Mouse (Mus musculus) midbrain, embryonic 11.5 days (tissue): Measurements from ENCODE around the gene Ust. TPM values are rescaled to one million over a fixed set of nuclear protein-coding genes. Genes with fewer than 3 reads are reported as not detected.
A peak's percentile ranks its signal among the peaks of the same experiment; 100 is the strongest.

Source experiments
- ATAC-seq: fragments of 200-750 bp; cut with Nextera tagmentation; 2 replicates; pipeline ENCODE4 v1.8.0; 2017; ENCODE audit warnings: moderate TSS enrichment, moderate library complexity; ENCODE audit not compliant: low FRiP score
- DNase-seq: peaks from one replicate; pipeline ENCODE4 v3.0.0; 2015; ENCODE audit warnings: low spot score; ENCODE audit errors: missing footprints
- H3K27ac ChIP-seq: fragments of 300-500 bp; sonication (generic); 2 replicates; pipeline ENCODE4 v1.5.1; 2014; ENCODE audit warnings: low read depth, low read length
- H3K27me3 ChIP-seq: fragments of 300-500 bp; sonication (generic); 2 replicates; pipeline ENCODE4 v1.6.1; 2014; ENCODE audit warnings: mild to moderate bottlenecking, low read length, moderate library complexity, mixed read lengths; ENCODE audit not compliant: control insufficient read depth, insufficient read depth
- H3K36me3 ChIP-seq: fragments of 300-500 bp; sonication (generic); 2 replicates; pipeline ENCODE4 v1.6.1; 2014; ENCODE audit warnings: mild to moderate bottlenecking, low read length, moderate library complexity, mixed read lengths; ENCODE audit not compliant: control insufficient read depth, insufficient read depth
- H3K4me1 ChIP-seq: fragments of 300-500 bp; sonication (generic); 2 replicates; pipeline ENCODE4 v1.6.1; 2014; ENCODE audit warnings: low read length; ENCODE audit not compliant: control insufficient read depth, insufficient read depth
- H3K4me2 ChIP-seq: fragments of 300-500 bp; sonication (generic); 2 replicates; pipeline ENCODE4 v1.6.1; 2014; ENCODE audit warnings: mild to moderate bottlenecking, moderate library complexity
- H3K4me3 ChIP-seq: fragments of 300-500 bp; sonication (generic); 2 replicates; pipeline ENCODE4 v1.5.1; 2014; ENCODE audit warnings: low read depth, low read length
- H3K9ac ChIP-seq: fragments of 300-500 bp; sonication (generic); 2 replicates; pipeline ENCODE4 v1.6.1; 2014; ENCODE audit warnings: low read length
- H3K9me3 ChIP-seq: fragments of 300-500 bp; sonication (generic); 2 replicates; pipeline ENCODE4 v1.6.1; 2016; ENCODE audit warnings: low read length; ENCODE audit not compliant: control insufficient read depth
- WGBS: fragments of 180-500 bp; shearing (Covaris S2); extraction: QIAGEN DNeasy Blood & Tissue Kit; methylation state at CpG from one replicate; pipeline ENCODE4 v1.1.7; 2014; 5-methylcytosine and 5-hydroxymethylcytosine counted together
- polyA plus RNA-seq: library from polyadenylated mRNA; unstranded; fragments of >200 nt; fragmentation: Nextera tagmentation; extraction: Ambion mirVana; gene quantifications from 2 replicates; pipeline ENCODE4 v1.2.1, GENCODE M21; 2014

Ust gene
- polyA plus RNA-seq, 1 experiment from 2014 or later, result 2.9 TPM

DNA sequence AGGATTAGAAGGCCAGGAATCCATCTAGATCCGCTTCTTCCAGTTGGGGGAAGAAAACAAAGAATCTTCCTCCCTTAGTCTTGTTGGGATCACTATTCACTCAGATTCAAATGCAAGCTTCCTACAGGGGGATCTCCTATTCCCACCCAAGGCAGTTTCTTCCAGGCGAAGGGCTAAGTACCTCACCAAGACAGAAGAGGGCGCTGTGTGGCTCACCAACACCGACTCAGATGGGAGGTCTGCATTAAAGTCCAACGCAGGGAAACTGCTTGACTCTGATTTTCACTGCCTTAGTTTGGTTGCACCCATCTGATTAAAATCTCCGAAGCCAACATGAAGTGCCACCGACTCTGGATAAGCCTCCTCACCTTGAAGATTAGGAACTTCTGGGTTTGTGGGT is 10.5 kb upstream of the Ust start:
- no peak overlapping the region for H3K4me2 ChIP-seq
- no peak overlapping the region for H3K4me3 ChIP-seq
- peak; percentile 87 for DNase-seq
- H3K36me3 ChIP-seq, result no peaks in the 10 kb centered on the region
- no peak for ATAC-seq
- H3K9ac ChIP-seq, result no peak overlapping the region
- WGBS, result 25% methylated on average over 7 of the region's 7 CpGs
- H3K4me1 ChIP-seq, result no peaks in the 10 kb centered on the region
- H3K9me3 ChIP-seq, result no peaks in the 10 kb centered on the region
- H3K27ac ChIP-seq, result no peak overlapping the region
- no peaks in the 10 kb centered on the region for H3K27me3 ChIP-seq

DNA sequence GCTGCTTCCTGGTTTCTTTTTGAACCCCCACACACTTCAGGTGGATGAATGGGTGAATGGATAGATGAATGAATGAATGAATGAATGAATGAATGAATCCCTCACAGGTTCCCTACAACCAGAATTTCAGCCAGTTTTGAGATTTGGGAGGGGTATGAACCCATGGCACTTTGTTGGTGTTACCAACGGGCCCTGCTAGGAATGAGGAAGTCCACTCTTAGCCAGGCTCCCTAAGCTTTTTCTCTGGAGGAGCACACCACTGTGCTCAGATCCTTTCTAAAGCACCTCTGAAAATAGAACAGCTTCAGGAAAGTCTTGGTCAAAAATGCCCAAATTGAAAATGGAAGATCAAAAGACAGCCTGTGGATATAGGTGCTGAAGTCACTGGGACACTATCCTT is 6.7 kb upstream of the Ust start:
- ATAC-seq (no peak), DNase-seq (no peak)
- Histone ChIP-seq H3K9me3 (no peaks in the 10 kb centered on the region), H3K4me3 (no peak overlapping the region), H3K9ac (no peak overlapping the region), H3K4me1 (no peaks in the 10 kb centered on the region), H3K27ac (no peak overlapping the region), H3K4me2 (no peak overlapping the region), H3K27me3 (no peaks in the 10 kb centered on the region), H3K36me3 (no peaks in the 10 kb centered on the region)
- 83% methylated on average over 1 of the region's 1 CpGs for WGBS

DNA sequence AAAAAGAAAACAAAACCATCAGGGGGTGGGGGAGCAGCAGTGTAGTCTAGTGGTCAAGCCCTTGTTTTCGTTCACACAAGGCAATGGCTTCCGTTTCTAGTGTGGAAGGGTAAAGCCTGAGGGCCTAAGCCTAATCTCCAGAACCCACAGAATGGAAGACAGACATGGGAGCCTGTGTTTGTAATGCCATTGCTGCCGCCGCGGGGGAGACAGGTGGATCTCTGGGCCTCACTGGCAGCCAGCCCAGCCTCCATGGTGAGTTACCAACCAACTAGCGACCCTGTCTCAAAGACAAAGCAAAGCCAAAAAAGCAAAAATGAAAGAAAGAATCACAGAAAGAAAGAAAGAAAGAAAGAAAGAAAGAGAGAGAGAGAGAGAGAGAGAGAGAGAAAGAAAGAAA is 2.9 kb upstream of the Ust start:
- Histone ChIP-seq H3K9me3 (no peaks in the 10 kb centered on the region), H3K27me3 (peaks cover 13% of the 10 kb centered on the region), H3K4me1 (peaks cover 11% of the 10 kb centered on the region), H3K36me3 (no peaks in the 10 kb centered on the region), H3K9ac (no peak overlapping the region), H3K4me2 (no peak overlapping the region), H3K27ac (no peak overlapping the region), H3K4me3 (no peak overlapping the region)
- 71% methylated on average over 6 of the region's 6 CpGs for whole genome bisulfite sequencing
- ATAC-seq (no peak), DNase-seq (no peak)

DNA sequence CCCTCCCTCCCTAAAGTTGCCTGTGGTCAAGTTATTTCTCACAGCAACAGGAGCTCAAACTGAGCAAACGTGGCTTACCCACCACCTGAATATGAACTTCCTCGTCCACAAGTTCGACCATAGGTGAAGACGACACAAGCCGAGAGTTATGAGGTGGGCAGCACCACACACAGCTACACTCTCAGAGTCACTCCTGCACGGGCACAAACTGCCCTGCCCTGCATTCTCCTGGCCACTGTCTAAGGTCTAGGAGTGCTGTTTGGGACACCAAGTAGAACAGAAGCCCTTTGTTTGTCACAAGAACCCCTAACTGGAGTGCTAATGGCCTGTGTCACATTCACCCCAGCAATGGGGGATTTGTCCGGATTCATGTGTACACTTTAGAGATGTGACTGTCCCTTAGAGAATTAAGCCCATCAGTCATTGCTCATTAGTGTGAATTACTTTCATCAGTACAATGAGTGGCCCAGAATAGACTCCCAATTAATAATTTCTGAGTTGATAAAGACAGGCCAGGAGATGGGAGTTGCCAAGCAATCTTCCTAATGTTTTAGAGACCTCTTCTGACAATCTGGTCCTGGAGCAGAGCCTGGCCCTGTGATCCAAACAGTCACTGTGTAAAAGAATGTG is 2.3 kb upstream of the Ust start:
- Histone ChIP-seq H3K4me1 (peaks cover 11% of the 10 kb centered on the region), H3K27ac (no peak overlapping the region), H3K4me3 (no peak overlapping the region), H3K27me3 (peaks cover 13% of the 10 kb centered on the region), H3K36me3 (no peaks in the 10 kb centered on the region), H3K9me3 (no peaks in the 10 kb centered on the region), H3K9ac (no peak overlapping the region), H3K4me2 (no peak overlapping the region)
- DNase-seq, result no peak
- no peak for ATAC-seq
- WGBS, result 81% methylated on average over 7 of the region's 7 CpGs

DNA sequence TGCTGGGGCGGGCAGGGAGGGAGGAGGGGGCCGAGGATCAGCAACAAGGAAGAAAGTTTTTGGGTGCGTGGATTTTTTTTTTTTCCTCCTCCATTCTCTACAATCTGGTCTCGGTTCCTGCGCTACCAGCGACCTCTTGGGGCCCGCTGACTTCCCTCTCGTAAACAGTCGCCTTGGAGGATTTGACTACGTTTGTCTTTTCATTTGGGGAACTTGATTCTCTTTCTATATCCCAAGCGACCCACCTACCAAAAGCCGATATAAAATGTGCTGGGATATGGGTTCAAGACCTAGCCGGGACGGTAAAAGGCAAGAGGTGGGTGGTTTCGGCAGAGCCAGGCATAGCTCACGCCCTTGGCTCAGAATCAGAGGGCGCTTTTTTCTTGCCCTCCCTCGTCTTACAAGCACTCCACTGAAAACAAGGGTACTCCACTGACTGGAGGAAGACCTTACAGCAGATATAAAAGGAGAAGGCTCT is 428 bp upstream of the Ust start:
- H3K9ac ChIP-seq, result peak overlapping the region; percentile 85
- DNase-seq (no peak), ATAC-seq (no peak)
- peaks cover 11% of the 10 kb centered on the region for H3K4me1 ChIP-seq
- H3K36me3 ChIP-seq, result no peaks in the 10 kb centered on the region
- 1% methylated on average over 18 of the region's 18 CpGs for WGBS
- H3K27ac ChIP-seq, result no peak overlapping the region
- H3K4me3 ChIP-seq, result peak overlapping the region; percentile 79
- H3K9me3 ChIP-seq, result no peaks in the 10 kb centered on the region
- H3K4me2 ChIP-seq, result peak overlapping the region; percentile 90
- peaks cover 13% of the 10 kb centered on the region for H3K27me3 ChIP-seq

DNA sequence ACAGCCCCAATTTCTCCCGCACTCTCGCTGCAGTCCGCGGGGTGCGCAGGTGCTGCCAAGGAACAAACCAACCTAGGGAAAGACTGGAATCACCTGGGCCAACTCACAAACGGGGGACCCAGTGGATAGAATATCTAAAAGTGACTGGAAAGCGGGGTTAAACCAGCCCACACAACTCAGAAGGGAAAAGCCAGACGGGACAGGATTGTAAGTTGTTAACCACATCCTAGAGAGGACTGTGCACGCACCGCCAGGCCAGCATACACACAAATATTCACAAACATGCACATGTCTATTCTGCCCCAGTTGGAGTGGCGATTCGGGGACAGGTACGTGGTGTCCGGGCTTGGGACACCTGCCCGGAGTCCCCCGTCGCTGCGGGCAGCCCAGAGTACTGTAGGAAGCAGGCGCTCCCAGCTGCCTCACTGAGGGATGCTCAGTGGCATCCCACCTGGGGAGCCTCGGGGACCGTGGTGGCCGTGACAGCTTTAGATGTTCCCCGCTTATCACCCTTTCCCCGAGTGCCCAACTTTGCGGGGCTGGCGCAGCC is 959 bp downstream of the Ust start:
- Histone ChIP-seq H3K9me3 (no peaks in the 10 kb centered on the region), H3K27ac (no peak overlapping the region), H3K9ac (peak overlapping the region; percentile 85), H3K36me3 (no peaks in the 10 kb centered on the region), H3K27me3 (peaks cover 13% of the 10 kb centered on the region), H3K4me1 (peaks cover 11% of the 10 kb centered on the region), H3K4me3 (peak overlapping the region; percentile 79), H3K4me2 (peak overlapping the region; percentile 90)
- under 1% methylated on average over 26 of the region's 26 CpGs for WGBS
- no peak for DNase-seq
- peak; percentile 25; the same call in 1 of the 2 replicates for ATAC-seq

DNA sequence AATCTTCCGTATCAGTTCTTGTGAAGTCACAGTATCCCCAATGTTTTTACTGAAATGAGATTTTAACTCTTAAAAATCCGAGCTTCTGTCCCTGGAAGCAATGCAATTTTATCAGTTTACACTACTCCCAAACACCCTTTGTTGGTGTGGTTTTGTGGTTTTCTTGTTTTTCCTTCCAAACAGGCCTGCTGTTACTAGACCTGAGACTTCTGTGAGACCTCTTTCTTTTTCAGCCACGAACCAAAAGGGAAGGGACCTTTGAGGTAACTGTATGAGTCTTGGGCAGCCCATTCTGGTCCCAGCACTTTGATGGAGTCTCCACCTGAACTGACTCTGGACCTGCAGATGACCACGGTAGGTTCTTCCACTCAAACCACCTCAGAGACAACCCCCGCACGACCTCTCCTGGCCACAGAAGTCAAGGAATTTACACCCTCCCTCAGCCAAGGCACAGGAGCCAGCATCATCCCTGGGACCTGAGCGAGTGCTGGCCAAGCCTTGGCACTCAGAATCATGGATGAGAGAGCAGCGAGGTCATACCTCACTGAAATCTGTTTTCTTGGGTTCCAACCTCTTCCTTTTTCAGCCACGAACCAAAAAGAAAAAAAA is 1.6 kb downstream of the Ust start:
- Histone ChIP-seq H3K27me3 (peaks cover 13% of the 10 kb centered on the region), H3K9ac (no peak overlapping the region)
- DNase-seq, result no peak

DNA sequence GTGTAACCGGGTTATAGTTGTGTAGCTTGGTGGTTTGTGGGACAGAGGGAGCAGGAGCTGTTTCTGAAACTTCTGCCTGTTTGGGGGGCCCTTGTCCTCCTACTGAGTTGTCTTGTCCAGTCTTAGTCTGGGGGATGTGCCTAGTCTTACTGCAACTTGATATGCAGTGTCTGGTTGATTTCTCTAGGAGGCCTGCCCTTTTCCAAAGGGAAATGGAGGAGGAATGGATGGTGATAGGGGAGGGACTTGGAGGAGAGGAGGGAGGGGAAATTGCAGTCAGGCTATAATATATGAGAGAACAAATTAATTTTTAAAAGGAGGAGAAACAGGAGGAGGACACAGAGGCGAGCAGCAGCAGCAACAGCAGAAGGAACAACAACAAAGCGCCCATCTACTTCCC is 4.9 kb downstream of the Ust start:
- Histone ChIP-seq H3K36me3 (no peaks in the 10 kb centered on the region), H3K9me3 (no peaks in the 10 kb centered on the region), H3K4me1 (peaks cover 11% of the 10 kb centered on the region), H3K4me2 (no peak overlapping the region), H3K27me3 (peaks cover 13% of the 10 kb centered on the region), H3K27ac (no peak overlapping the region), H3K4me3 (no peak overlapping the region), H3K9ac (no peak overlapping the region)
- DNase-seq (no peak), ATAC-seq (no peak)
- 93% methylated on average over 3 of the region's 3 CpGs for WGBS

More for the DNA sequence above, 1.6 kb downstream of the Ust start:
- no peak overlapping the region for H3K27ac ChIP-seq
- no peaks in the 10 kb centered on the region for H3K9me3 ChIP-seq
- no peak for ATAC-seq
- peak overlapping the region; percentile 79 for H3K4me3 ChIP-seq
- H3K4me1 ChIP-seq, result peaks cover 11% of the 10 kb centered on the region
- peak overlapping the region; percentile 90 for H3K4me2 ChIP-seq
- H3K36me3 ChIP-seq, result no peaks in the 10 kb centered on the region
- 19% methylated on average over 9 of the region's 9 CpGs for WGBS

DNA sequence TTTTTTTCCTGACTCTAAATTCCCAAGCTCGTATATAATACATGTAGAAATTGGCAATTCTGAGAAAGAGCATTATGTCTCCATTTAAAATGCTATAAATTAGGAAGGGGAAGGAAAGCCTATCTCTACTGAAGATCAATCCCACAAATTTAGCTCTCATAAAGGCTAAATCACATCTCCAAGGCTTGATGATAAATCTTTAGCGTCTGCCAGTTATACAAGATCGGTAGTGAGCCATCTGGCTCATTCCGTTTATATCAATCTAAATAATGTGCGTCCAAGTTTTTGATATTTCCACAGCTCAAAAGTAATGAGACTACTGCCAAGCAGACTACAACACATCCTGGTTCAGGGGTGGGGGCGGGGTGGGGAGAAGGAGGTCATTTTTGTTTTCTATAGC is 6.4 kb downstream of the Ust start:
- H3K9ac ChIP-seq, result no peak overlapping the region
- no peaks in the 10 kb centered on the region for H3K36me3 ChIP-seq
- no peak overlapping the region for H3K27ac ChIP-seq
- H3K27me3 ChIP-seq, result peaks cover 4% of the 10 kb centered on the region; the same call in 1 of the 2 replicates
- no peak overlapping the region for H3K4me2 ChIP-seq
- peaks cover 3% of the 10 kb centered on the region; the same call in 1 of the 2 replicates for H3K4me1 ChIP-seq
- ATAC-seq (no peak), DNase-seq (no peak)
- no peaks in the 10 kb centered on the region for H3K9me3 ChIP-seq
- 90% methylated on average over 6 of the region's 6 CpGs for WGBS
- H3K4me3 ChIP-seq, result no peak overlapping the region
